Mouse (Mus musculus) thymus, postnatal 0 days (tissue): ENCODE data around the gene Gm26620. TPM values are rescaled to one million over a fixed set of nuclear protein-coding genes. Genes with fewer than 3 reads are reported as not detected.

ENCODE experiments used
- DNase-seq: peaks from one replicate; pipeline ENCODE4 v3.0.0-alpha.2; 2015; ENCODE audit warnings: low spot score
- polyA plus RNA-seq: library from polyadenylated mRNA; unstranded; fragments of >200 nt; fragmentation: Nextera tagmentation; extraction: Ambion mirVana; gene quantifications from 2 replicates; pipeline ENCODE4 v1.2.1, GENCODE M21; 2015

Gm26620 gene
- polyA plus RNA-seq, 1 experiment from 2014 or later: 0.34 TPM

- DNase-seq: no peak
These were observed 27.2 kb downstream of the Gm26620 start for GRCm38 (mm10) chr1:170911907-170912660.

- no peak for DNase-seq
These were observed 28.2 kb downstream of the Gm26620 start, which contains the start of gene Fcrlb for GRCm38 (mm10) chr1:170912891-170913615. TSS of gene Fcrlb (minus strand) at chr1:170912941.

DNA sequence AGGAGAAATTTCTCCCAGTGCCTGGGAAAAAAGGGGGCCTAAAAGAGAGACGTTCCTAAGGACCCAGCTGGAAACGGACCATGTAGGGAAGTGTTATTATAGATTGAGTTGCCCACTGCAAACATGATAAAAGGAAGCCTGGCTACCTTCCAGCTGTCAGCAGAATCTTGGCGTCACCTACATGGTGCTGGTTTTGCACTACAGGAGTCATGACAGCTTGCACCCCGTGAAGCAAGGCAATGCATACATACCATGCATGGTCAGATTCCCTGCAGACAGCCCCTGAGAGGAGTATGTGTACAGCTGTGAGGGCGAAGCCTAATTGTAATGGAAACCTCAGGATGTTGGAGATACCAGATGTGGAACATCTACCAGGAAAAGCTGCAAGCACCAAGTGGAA, 30.8 kb downstream of the Gm26620 start:
- no peak for DNase-seq

DNA sequence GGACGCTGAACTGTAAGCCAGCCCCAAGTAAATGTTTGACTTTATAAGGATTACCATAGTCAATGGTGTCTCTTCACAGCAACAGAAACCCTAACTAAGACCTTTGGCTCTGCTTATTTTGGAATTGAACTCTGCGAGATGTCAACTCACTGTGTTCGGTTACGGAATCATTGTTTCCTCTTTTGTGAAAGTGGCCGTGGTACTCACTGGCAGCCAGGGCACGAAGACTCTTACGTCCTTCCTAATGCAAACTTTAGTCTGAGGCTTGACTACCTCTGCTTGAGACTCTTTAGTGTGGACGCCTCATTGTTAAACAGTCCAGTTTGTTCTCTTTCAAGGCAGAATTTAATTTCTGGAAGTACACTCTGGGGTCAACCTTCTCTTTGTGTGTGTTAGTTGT, 34.4 kb downstream of the Gm26620 start:
- no peak for DNase-seq

GRCm38 (mm10) chr1:170924485-170924884, 39.6 kb downstream of the Gm26620 start:
- peak; percentile 21 for DNase-seq

- no peak for DNase-seq
These were observed 42.1 kb downstream of the Gm26620 start for GRCm38 (mm10) chr1:170926941-170927340.

- no peak for DNase-seq
These were observed 42.5 kb downstream of the Gm26620 start, which contains the start of gene Fcrla for GRCm38 (mm10) chr1:170927378-170927777. TSS of gene Fcrla (minus strand) at chr1:170927583.

- DNase-seq: no peak
These were observed 43.6 kb downstream of the Gm26620 start for GRCm38 (mm10) chr1:170928467-170928866.

GRCm38 (mm10) chr1:170929245-170929644, 44.4 kb downstream of the Gm26620 start:
- DNase-seq: no peak

GRCm38 (mm10) chr1:170932043-170932442, 47.2 kb downstream of the Gm26620 start:
- no peak for DNase-seq

- no peak for DNase-seq
These were observed 48.6 kb downstream of the Gm26620 start for GRCm38 (mm10) chr1:170933386-170933920.

DNA sequence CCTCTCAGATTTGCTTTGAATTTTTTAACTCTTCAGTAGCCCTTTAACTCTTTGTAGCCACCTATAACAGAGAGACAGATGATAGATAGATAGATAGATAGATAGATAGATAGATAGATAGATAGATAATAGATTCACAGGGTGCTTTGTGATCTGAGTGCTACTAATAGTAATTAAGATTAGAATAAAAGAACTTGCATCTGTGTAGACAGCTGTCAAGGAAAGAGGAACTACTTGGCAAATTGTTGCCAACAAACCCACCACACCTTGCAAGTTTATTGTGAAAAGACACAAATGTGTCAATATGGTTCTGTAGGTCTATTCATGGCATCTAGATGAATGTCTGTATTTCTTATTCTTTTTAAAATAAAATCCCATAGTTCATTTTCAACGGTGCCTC, 49.1 kb downstream of the Gm26620 start:
- no peak for DNase-seq

GRCm38 (mm10) chr1:170934383-170934782, 49.5 kb downstream of the Gm26620 start:
- peak; percentile 41 for DNase-seq

Other genes starting within 250 kb of the Gm26620 start
- 1.7 and 2.7 TPM in 2 replicates for gene Olfml2b, start 240.5 kb upstream of the Gm26620 start, polyA plus RNA-seq
- 5.9 and 6.1 TPM in 2 replicates for gene Atf6, start 17.3 kb upstream of the Gm26620 start, polyA plus RNA-seq
- gene Dusp12, start 475 bp downstream of the Gm26620 start, polyA plus RNA-seq: 30.0 and 30.5 TPM in 2 replicates
- 0.19 and 0.73 TPM in 2 replicates for gene Fcrlb, start 27.9 kb downstream of the Gm26620 start, polyA plus RNA-seq
- gene Fcrla, start 42.5 kb downstream of the Gm26620 start, polyA plus RNA-seq: 1.4 and 1.5 TPM in 2 replicates
- 14.4 and 15.2 TPM in 2 replicates for gene Fcgr2b, start 91.5 kb downstream of the Gm26620 start, polyA plus RNA-seq
- 1.4 and 1.6 TPM in 2 replicates for gene Fcgr4, start 133.9 kb downstream of the Gm26620 start, polyA plus RNA-seq
- gene Fcgr3, start 179.9 kb downstream of the Gm26620 start, polyA plus RNA-seq: 18.0 and 21.4 TPM in 2 replicates
- gene Cfap126, start 228.9 kb downstream of the Gm26620 start, polyA plus RNA-seq: 2.3 and 2.7 TPM in 2 replicates